In the genomic region with DNA sequence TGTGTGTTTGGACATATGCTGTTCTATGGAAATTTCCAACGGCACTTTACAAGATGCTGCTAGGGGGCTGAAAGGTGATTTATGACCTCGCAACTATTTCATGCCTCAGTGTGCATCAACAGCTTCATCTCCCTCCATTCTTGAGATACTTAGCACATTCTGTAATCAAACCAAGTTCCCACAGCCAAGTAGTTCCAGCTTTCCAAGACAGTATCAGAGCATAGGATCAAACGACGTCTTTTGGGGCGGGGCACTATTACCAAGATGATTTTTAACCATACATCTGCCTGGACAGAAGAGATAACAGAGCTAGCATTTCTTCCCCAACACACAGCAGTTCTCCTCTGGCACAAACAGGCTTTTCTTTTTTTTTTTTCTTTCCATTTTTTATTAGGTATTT, we compare ENCODE assay signal across 1 mouse cellular context.
TF ChIP-seq lines count a peak whose summit lies in the region.

No protein-coding gene starts in this region.

TF ChIP-seq in MEL, 35 proteins besides CTCF, POLR2A, EP300 and RAD21 (continued from another document):
- TF ChIP-seq RCOR1 (IDR thresholded peaks at IDR 0.05; ENCODE audit: low read depth, low read length) = 0 out of 2 replicates have a peak, but pooled peaks have one; percentile 47
- no peak for TF ChIP-seq E2F4 (IDR thresholded peaks at IDR 0.05; ENCODE audit: borderline replicate concordance, low read depth, low read length)
- no peak for TF ChIP-seq MXI1 (IDR thresholded peaks at IDR 0.05; ENCODE audit: low read depth, low read length)
- TF ChIP-seq MAX (IDR thresholded peaks at IDR 0.05; ENCODE audit: low read length) = peak; percentile 51; the same call in 1 of the 2 replicates
- TF ChIP-seq ETS1 (IDR thresholded peaks at IDR 0.05; ENCODE audit: low read depth, low read length) = peak; percentile 81
- peak; percentile 67 for TF ChIP-seq TAL1 (IDR thresholded peaks at IDR 0.05; ENCODE audit: low read length)
- peak; percentile 30 for TF ChIP-seq SIN3A (IDR thresholded peaks at IDR 0.05; ENCODE audit: low read length)
- TF ChIP-seq ZNF384 (IDR thresholded peaks at IDR 0.05; ENCODE audit: low read depth, low read length) = peak; percentile 86
- TF ChIP-seq ELF1 (IDR thresholded peaks at IDR 0.05; ENCODE audit: low read depth, low read length) = no peak
- no peak for TF ChIP-seq BHLHE40 (IDR thresholded peaks at IDR 0.05; ENCODE audit: borderline replicate concordance, low read depth, low read length)
- TF ChIP-seq CHD1 (IDR thresholded peaks at IDR 0.05; ENCODE audit: low read depth, low read length) = no peak
- no peak for TF ChIP-seq NELFE (IDR thresholded peaks at IDR 0.05; ENCODE audit: low read depth, low read length)
